Mouse (Mus musculus): Measurements from ENCODE around the gene Jpt1.

DNA sequence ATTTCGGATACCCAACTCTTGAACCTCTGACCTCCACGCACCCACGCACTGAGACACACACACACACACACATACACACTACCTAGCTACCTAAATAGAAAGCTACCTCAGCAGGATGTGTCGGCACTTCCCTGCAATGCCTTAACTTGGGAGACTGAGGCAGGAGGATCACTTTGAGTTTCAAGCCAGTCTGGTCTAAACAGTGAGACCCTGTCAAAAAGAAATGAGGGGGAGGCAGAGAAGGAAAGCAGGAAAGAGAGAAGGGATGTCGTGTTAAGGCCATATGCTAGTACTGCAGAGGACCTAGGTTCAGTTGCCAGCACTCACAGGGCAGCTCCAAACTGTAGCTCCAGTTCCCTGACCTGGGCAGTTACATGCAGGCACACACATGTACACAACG is 834 bp upstream of the Jpt1 start:
- no peak for TF ChIP-seq MAFK (IDR thresholded peaks at IDR 0.05; ENCODE audit: insufficient read depth, low read depth, low read length)
- TF ChIP-seq HCFC1 (IDR thresholded peaks at IDR 0.05; ENCODE audit: borderline replicate concordance, insufficient read depth, low read length), result no peak
- TF ChIP-seq ZC3H11A (IDR thresholded peaks at IDR 0.05; ENCODE audit: borderline replicate concordance, low read depth, low read length), result no peak
